Mouse (Mus musculus): ENCODE measurements around the gene Cldn14.

Cldn14 gene

GRCm38 (mm10) chr16:93973554-93973953 lies 35.1 kb downstream of the Cldn14 start:
- peaks cover 41% of the 10 kb centered on the region for H3K4me1 ChIP-seq (replicated peaks; ENCODE audit: low read depth, low read length)
- no peak for TF ChIP-seq POU5F1 (IDR thresholded peaks at IDR 0.05; ENCODE audit: borderline replicate concordance, low read length)
- no peak for TF ChIP-seq CTCF (conservative IDR thresholded peaks at IDR 0.05; ENCODE audit: low read length)
- TF ChIP-seq NANOG (IDR thresholded peaks at IDR 0.05; ENCODE audit: borderline replicate concordance, low read length), result no peak
- no peaks in the 10 kb centered on the region for H3K36me3 ChIP-seq (ENCODE audit: insufficient read depth, low read length)
- no peaks in the 10 kb centered on the region for H3K27me3 ChIP-seq (ENCODE audit: insufficient read depth, low read length)
- H3K4me3 ChIP-seq (replicated peaks; ENCODE audit: low read length), result peak overlapping the region; percentile 80
- peaks cover 7% of the 10 kb centered on the region; the same call in 1 of the 2 replicates for H3K9me3 ChIP-seq (ENCODE audit: low read length)

DNA sequence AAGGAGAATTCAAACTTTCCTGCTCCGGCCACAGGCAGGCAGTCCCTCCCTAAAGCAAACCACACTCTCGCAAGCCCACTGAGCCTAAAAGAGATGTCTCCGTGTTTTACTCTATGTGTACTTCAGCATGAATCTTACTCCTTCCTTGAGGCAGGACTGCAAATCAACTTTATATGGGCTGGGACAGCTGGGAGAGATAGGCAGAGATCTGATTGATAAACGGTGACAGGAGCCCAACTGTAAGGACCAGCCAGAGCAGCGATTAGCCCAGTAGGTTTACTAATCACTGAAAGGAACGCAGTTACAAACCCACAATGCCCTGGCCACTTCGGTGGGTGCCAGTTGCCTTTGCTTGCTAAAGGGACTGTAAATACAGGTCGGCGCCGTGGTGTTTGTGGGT lies 35.5 kb downstream of the Cldn14 start:
- H3K27me3 ChIP-seq (ENCODE audit: insufficient read depth, low read length), result no peaks in the 10 kb centered on the region
- H3K4me3 ChIP-seq (replicated peaks; ENCODE audit: low read length), result peak overlapping the region; percentile 80
- peaks cover 37% of the 10 kb centered on the region for H3K4me1 ChIP-seq (replicated peaks; ENCODE audit: low read depth, low read length)
- H3K36me3 ChIP-seq (ENCODE audit: insufficient read depth, low read length), result no peaks in the 10 kb centered on the region
- TF ChIP-seq POU5F1 (IDR thresholded peaks at IDR 0.05; ENCODE audit: borderline replicate concordance, low read length), result no peak
- TF ChIP-seq NANOG (IDR thresholded peaks at IDR 0.05; ENCODE audit: borderline replicate concordance, low read length), result no peak
- TF ChIP-seq CTCF (conservative IDR thresholded peaks at IDR 0.05; ENCODE audit: low read length), result no peak
- H3K9me3 ChIP-seq (ENCODE audit: low read length), result peaks cover 7% of the 10 kb centered on the region; the same call in 1 of the 2 replicates

DNA sequence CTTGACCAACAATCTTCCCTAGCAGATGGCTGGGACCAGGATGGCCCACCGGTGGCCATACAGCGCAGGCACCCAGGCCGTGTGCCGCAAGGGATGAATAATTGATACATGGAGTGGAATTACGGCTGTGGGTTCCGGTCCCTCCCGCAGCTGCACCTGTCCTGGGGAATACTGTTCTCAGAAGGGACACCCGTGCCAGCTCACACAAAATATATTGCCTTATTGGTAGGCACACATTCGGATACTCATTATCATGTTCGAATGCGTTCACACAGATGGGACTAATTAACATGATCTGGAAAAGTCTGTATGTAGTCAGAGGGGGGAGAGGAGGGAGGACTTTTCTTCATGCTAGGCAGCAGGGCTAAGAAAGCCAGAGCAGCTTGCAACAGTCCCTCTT lies 37.6 kb downstream of the Cldn14 start:
- Histone ChIP-seq H3K27me3 (ENCODE audit: insufficient read depth, low read length) (0 out of 2 replicates have a peak, but pooled peaks cover 2% of the 10 kb centered on the region), H3K4me3 (replicated peaks; ENCODE audit: low read length) (no peak overlapping the region), H3K4me1 (replicated peaks; ENCODE audit: low read depth, low read length) (peaks cover 34% of the 10 kb centered on the region), H3K9me3 (ENCODE audit: low read length) (peaks cover 3% of the 10 kb centered on the region; the same call in 1 of the 2 replicates), H3K36me3 (ENCODE audit: insufficient read depth, low read length) (no peaks in the 10 kb centered on the region)
- no peak for TF ChIP-seq CTCF (conservative IDR thresholded peaks at IDR 0.05; ENCODE audit: low read length)
- no peak for TF ChIP-seq POU5F1 (IDR thresholded peaks at IDR 0.05; ENCODE audit: borderline replicate concordance, low read length)
- no peak for TF ChIP-seq NANOG (IDR thresholded peaks at IDR 0.05; ENCODE audit: borderline replicate concordance, low read length)

GRCm38 (mm10) chr16:93967893-93968292 lies 40.7 kb downstream of the Cldn14 start:
- Histone ChIP-seq H3K9me3 (ENCODE audit: low read length) (no peaks in the 10 kb centered on the region), H3K4me3 (replicated peaks; ENCODE audit: low read length) (no peak overlapping the region), H3K27me3 (ENCODE audit: insufficient read depth, low read length) (0 out of 2 replicates have a peak, but pooled peaks cover 2% of the 10 kb centered on the region), H3K4me1 (replicated peaks; ENCODE audit: low read depth, low read length) (peaks cover 23% of the 10 kb centered on the region), H3K36me3 (ENCODE audit: insufficient read depth, low read length) (no peaks in the 10 kb centered on the region)
- TF ChIP-seq NANOG (IDR thresholded peaks at IDR 0.05; ENCODE audit: borderline replicate concordance, low read length) (no peak), CTCF (conservative IDR thresholded peaks at IDR 0.05; ENCODE audit: low read length) (no peak), POU5F1 (IDR thresholded peaks at IDR 0.05; ENCODE audit: borderline replicate concordance, low read length) (no peak)

- Histone ChIP-seq H3K4me1 (replicated peaks; ENCODE audit: low read depth, low read length) (peaks cover 42% of the 10 kb centered on the region), H3K4me3 (replicated peaks; ENCODE audit: low read length) (no peak overlapping the region), H3K27me3 (ENCODE audit: insufficient read depth, low read length) (no peaks in the 10 kb centered on the region), H3K36me3 (ENCODE audit: insufficient read depth, low read length) (no peaks in the 10 kb centered on the region), H3K9me3 (ENCODE audit: low read length) (no peaks in the 10 kb centered on the region)
- no peak for TF ChIP-seq NANOG (IDR thresholded peaks at IDR 0.05; ENCODE audit: borderline replicate concordance, low read length)
- no peak for TF ChIP-seq POU5F1 (IDR thresholded peaks at IDR 0.05; ENCODE audit: borderline replicate concordance, low read length)
- no peak for TF ChIP-seq CTCF (conservative IDR thresholded peaks at IDR 0.05; ENCODE audit: low read length)
These were observed 46.4 kb downstream of the Cldn14 start for GRCm38 (mm10) chr16:93962283-93962682.

- no peak for TF ChIP-seq NANOG (IDR thresholded peaks at IDR 0.05; ENCODE audit: borderline replicate concordance, low read length)
- no peak for TF ChIP-seq POU5F1 (IDR thresholded peaks at IDR 0.05; ENCODE audit: borderline replicate concordance, low read length)
- no peak for TF ChIP-seq CTCF (conservative IDR thresholded peaks at IDR 0.05; ENCODE audit: low read length)
- Histone ChIP-seq H3K36me3 (ENCODE audit: insufficient read depth, low read length) (no peaks in the 10 kb centered on the region), H3K9me3 (ENCODE audit: low read length) (no peaks in the 10 kb centered on the region), H3K4me1 (replicated peaks; ENCODE audit: low read depth, low read length) (peaks cover 39% of the 10 kb centered on the region), H3K4me3 (replicated peaks; ENCODE audit: low read length) (no peak overlapping the region; the same call in 1 of the 2 replicates), H3K27me3 (ENCODE audit: insufficient read depth, low read length) (no peaks in the 10 kb centered on the region)
These were observed 47.5 kb downstream of the Cldn14 start for GRCm38 (mm10) chr16:93961099-93961646.

DNA sequence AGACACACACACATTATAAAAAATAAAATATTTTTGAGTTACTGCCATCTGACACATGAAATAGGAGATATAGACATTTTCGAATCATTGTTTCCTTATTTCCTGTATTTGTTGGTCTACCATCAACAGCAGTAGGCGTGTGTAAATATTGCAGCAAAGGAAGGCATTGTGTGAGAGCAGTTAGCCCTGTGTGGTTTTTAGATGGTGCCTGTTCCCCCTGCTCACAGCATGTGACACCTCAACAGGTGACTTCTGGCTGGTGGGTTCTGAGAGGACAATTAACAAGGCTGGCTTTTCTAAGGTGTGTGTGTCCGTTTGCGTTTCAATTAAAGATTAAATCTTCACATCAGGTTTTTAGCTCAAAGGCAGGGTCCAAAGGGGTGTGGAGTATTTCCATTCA lies 48.1 kb downstream of the Cldn14 start:
- Histone ChIP-seq H3K36me3 (ENCODE audit: insufficient read depth, low read length) (no peaks in the 10 kb centered on the region), H3K4me3 (replicated peaks; ENCODE audit: low read length) (no peak overlapping the region), H3K4me1 (replicated peaks; ENCODE audit: low read depth, low read length) (peaks cover 39% of the 10 kb centered on the region), H3K27me3 (ENCODE audit: insufficient read depth, low read length) (no peaks in the 10 kb centered on the region), H3K9me3 (ENCODE audit: low read length) (no peaks in the 10 kb centered on the region)
- no peak for TF ChIP-seq POU5F1 (IDR thresholded peaks at IDR 0.05; ENCODE audit: borderline replicate concordance, low read length)
- no peak for TF ChIP-seq CTCF (conservative IDR thresholded peaks at IDR 0.05; ENCODE audit: low read length)
- no peak for TF ChIP-seq NANOG (IDR thresholded peaks at IDR 0.05; ENCODE audit: borderline replicate concordance, low read length)

GRCm38 (mm10) chr16:93957402-93957801 lies 51.2 kb downstream of the Cldn14 start:
- H3K27me3 ChIP-seq (ENCODE audit: insufficient read depth, low read length), result no peaks in the 10 kb centered on the region
- TF ChIP-seq CTCF (conservative IDR thresholded peaks at IDR 0.05; ENCODE audit: low read length) (no peak), POU5F1 (IDR thresholded peaks at IDR 0.05; ENCODE audit: borderline replicate concordance, low read length) (no peak), NANOG (IDR thresholded peaks at IDR 0.05; ENCODE audit: borderline replicate concordance, low read length) (no peak)
- no peak overlapping the region for H3K4me3 ChIP-seq (replicated peaks; ENCODE audit: low read length)

DNA sequence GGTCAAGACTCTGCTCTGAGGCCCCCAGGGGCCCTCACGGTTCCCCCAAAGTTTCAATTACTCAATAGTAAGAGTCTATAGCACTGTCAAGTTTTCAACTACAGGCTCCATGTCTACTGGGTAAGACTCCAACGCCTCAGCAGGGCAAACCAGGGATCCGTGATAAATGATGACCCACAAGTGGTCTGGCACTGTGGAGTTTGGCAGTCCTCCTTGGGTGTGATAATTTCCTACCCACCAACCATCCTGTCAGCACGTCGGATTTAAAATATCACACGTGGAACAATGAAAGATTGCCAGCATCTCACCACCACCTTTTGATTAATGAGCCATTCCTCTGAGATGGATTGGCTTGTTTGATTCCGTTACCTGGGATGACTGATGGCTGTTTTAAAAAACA lies 51.7 kb downstream of the Cldn14 start:
- H3K27me3 ChIP-seq (ENCODE audit: insufficient read depth, low read length), result no peaks in the 10 kb centered on the region
- H3K36me3 ChIP-seq (ENCODE audit: insufficient read depth, low read length), result no peaks in the 10 kb centered on the region
- TF ChIP-seq NANOG (IDR thresholded peaks at IDR 0.05; ENCODE audit: borderline replicate concordance, low read length), result no peak
- TF ChIP-seq CTCF (conservative IDR thresholded peaks at IDR 0.05; ENCODE audit: low read length), result no peak
- TF ChIP-seq POU5F1 (IDR thresholded peaks at IDR 0.05; ENCODE audit: borderline replicate concordance, low read length), result no peak
- peaks cover 27% of the 10 kb centered on the region for H3K4me1 ChIP-seq (replicated peaks; ENCODE audit: low read depth, low read length)
- H3K9me3 ChIP-seq (ENCODE audit: low read length), result no peaks in the 10 kb centered on the region
- no peak overlapping the region for H3K4me3 ChIP-seq (replicated peaks; ENCODE audit: low read length)

More at GRCm38 (mm10) chr16:93957402-93957801, 51.2 kb downstream of the Cldn14 start:
- Histone ChIP-seq H3K4me1 (replicated peaks; ENCODE audit: low read depth, low read length) (peaks cover 31% of the 10 kb centered on the region), H3K9me3 (ENCODE audit: low read length) (no peaks in the 10 kb centered on the region), H3K36me3 (ENCODE audit: insufficient read depth, low read length) (no peaks in the 10 kb centered on the region)

Measured in E14TG2a.4 (cell line).